Mouse (Mus musculus): ENCODE results near the gene Adora3. TPM values are rescaled to one million over a fixed set of nuclear protein-coding genes. Genes with fewer than 3 reads are reported as not detected.

The Adora3 gene
- polyA plus RNA-seq, 1 experiment from 2014 or later, result 0.33 TPM

GRCm38 (mm10) chr3:105891760-105892571, 21.3 kb downstream of the Adora3 start:
- no peaks in the 10 kb centered on the region for H3K36me3 ChIP-seq (ENCODE audit: control insufficient read depth, insufficient read depth, low read length)
- peak overlapping the region; percentile 23; the same call in 1 of the 2 replicates for H3K27ac ChIP-seq (ENCODE audit: low read length)
- no peak overlapping the region for H3K9ac ChIP-seq (replicated peaks; ENCODE audit: low read depth, low read length)
- peaks cover 22% of the 10 kb centered on the region for H3K4me1 ChIP-seq (ENCODE audit: control insufficient read depth, insufficient read depth, low read length)
- H3K9me3 ChIP-seq (ENCODE audit: control insufficient read depth, low read depth, low read length), result no peaks in the 10 kb centered on the region
- H3K4me3 ChIP-seq (ENCODE audit: low read depth, low read length), result no peak overlapping the region
- no peaks in the 10 kb centered on the region for H3K27me3 ChIP-seq (ENCODE audit: control insufficient read depth, insufficient read depth, low read length)
- no peak for ATAC-seq (ENCODE audit: insufficient number of reproducible peaks, insufficient read depth, low FRiP score, low read depth)
- 75% methylated on average over 10 of the region's 10 CpGs for WGBS
- no peak overlapping the region for H3K4me2 ChIP-seq (replicated peaks; ENCODE audit: low read depth, low read length)

- Histone ChIP-seq H3K4me1 (ENCODE audit: control insufficient read depth, insufficient read depth, low read length) (peaks cover 22% of the 10 kb centered on the region), H3K4me3 (ENCODE audit: low read depth, low read length) (no peak overlapping the region), H3K27me3 (ENCODE audit: control insufficient read depth, insufficient read depth, low read length) (no peaks in the 10 kb centered on the region), H3K4me2 (replicated peaks; ENCODE audit: low read depth, low read length) (no peak overlapping the region), H3K36me3 (ENCODE audit: control insufficient read depth, insufficient read depth, low read length) (no peaks in the 10 kb centered on the region), H3K27ac (ENCODE audit: low read length) (no peak overlapping the region), H3K9ac (replicated peaks; ENCODE audit: low read depth, low read length) (no peak overlapping the region), H3K9me3 (ENCODE audit: control insufficient read depth, low read depth, low read length) (no peaks in the 10 kb centered on the region)
- ATAC-seq (ENCODE audit: insufficient number of reproducible peaks, insufficient read depth, low FRiP score, low read depth), result no peak
- 83% methylated on average over 19 of the region's 19 CpGs for WGBS
Measured at GRCm38 (mm10) chr3:105892572-105893495, 22.2 kb downstream of the Adora3 start.

GRCm38 (mm10) chr3:105893941-105894391, 23.3 kb downstream of the Adora3 start:
- no peaks in the 10 kb centered on the region for H3K27me3 ChIP-seq (ENCODE audit: control insufficient read depth, insufficient read depth, low read length)
- H3K4me3 ChIP-seq (ENCODE audit: low read depth, low read length), result no peak overlapping the region
- no peaks in the 10 kb centered on the region for H3K36me3 ChIP-seq (ENCODE audit: control insufficient read depth, insufficient read depth, low read length)
- no peaks in the 10 kb centered on the region for H3K9me3 ChIP-seq (ENCODE audit: control insufficient read depth, low read depth, low read length)
- no peak for ATAC-seq (ENCODE audit: insufficient number of reproducible peaks, insufficient read depth, low FRiP score, low read depth)
- H3K4me2 ChIP-seq (replicated peaks; ENCODE audit: low read depth, low read length), result no peak overlapping the region
- H3K4me1 ChIP-seq (ENCODE audit: control insufficient read depth, insufficient read depth, low read length), result peaks cover 22% of the 10 kb centered on the region
- no peak overlapping the region for H3K9ac ChIP-seq (replicated peaks; ENCODE audit: low read depth, low read length)
- WGBS, result 43% methylated on average over 6 of the region's 6 CpGs
- H3K27ac ChIP-seq (ENCODE audit: low read length), result peak overlapping the region; percentile 21; the same call in 1 of the 2 replicates

- Histone ChIP-seq H3K4me1 (ENCODE audit: control insufficient read depth, insufficient read depth, low read length) (peaks cover 22% of the 10 kb centered on the region), H3K4me3 (ENCODE audit: low read depth, low read length) (no peak overlapping the region), H3K27me3 (ENCODE audit: control insufficient read depth, insufficient read depth, low read length) (no peaks in the 10 kb centered on the region), H3K4me2 (replicated peaks; ENCODE audit: low read depth, low read length) (no peak overlapping the region), H3K9ac (replicated peaks; ENCODE audit: low read depth, low read length) (no peak overlapping the region), H3K27ac (ENCODE audit: low read length) (peak overlapping the region; percentile 17; the same call in 1 of the 2 replicates), H3K36me3 (ENCODE audit: control insufficient read depth, insufficient read depth, low read length) (no peaks in the 10 kb centered on the region), H3K9me3 (ENCODE audit: control insufficient read depth, low read depth, low read length) (no peaks in the 10 kb centered on the region)
- peak; percentile 85 for ATAC-seq (ENCODE audit: insufficient number of reproducible peaks, insufficient read depth, low FRiP score, low read depth)
- 67% methylated on average over 23 of the region's 23 CpGs for WGBS
Measured at GRCm38 (mm10) chr3:105894601-105895592, 24.2 kb downstream of the Adora3 start.

- H3K4me1 ChIP-seq (ENCODE audit: control insufficient read depth, insufficient read depth, low read length), result peaks cover 20% of the 10 kb centered on the region
- no peaks in the 10 kb centered on the region for H3K9me3 ChIP-seq (ENCODE audit: control insufficient read depth, low read depth, low read length)
- no peaks in the 10 kb centered on the region for H3K36me3 ChIP-seq (ENCODE audit: control insufficient read depth, insufficient read depth, low read length)
- H3K27me3 ChIP-seq (ENCODE audit: control insufficient read depth, insufficient read depth, low read length), result no peaks in the 10 kb centered on the region
- ATAC-seq (ENCODE audit: insufficient number of reproducible peaks, insufficient read depth, low FRiP score, low read depth), result no peak
- no peak overlapping the region for H3K4me2 ChIP-seq (replicated peaks; ENCODE audit: low read depth, low read length)
- H3K27ac ChIP-seq (ENCODE audit: low read length), result no peak overlapping the region
- H3K4me3 ChIP-seq (ENCODE audit: low read depth, low read length), result no peak overlapping the region
- WGBS, result 90% methylated on average over 3 of the region's 3 CpGs
- H3K9ac ChIP-seq (replicated peaks; ENCODE audit: low read depth, low read length), result no peak overlapping the region
Measured at GRCm38 (mm10) chr3:105896811-105897210, 26.2 kb downstream of the Adora3 start.

- no peaks in the 10 kb centered on the region for H3K27me3 ChIP-seq (ENCODE audit: control insufficient read depth, insufficient read depth, low read length)
- WGBS, result 75% methylated on average over 2 of the region's 2 CpGs
- H3K27ac ChIP-seq (ENCODE audit: low read length), result no peak overlapping the region
- no peak for ATAC-seq (ENCODE audit: insufficient number of reproducible peaks, insufficient read depth, low FRiP score, low read depth)
- no peak overlapping the region for H3K9ac ChIP-seq (replicated peaks; ENCODE audit: low read depth, low read length)
- H3K9me3 ChIP-seq (ENCODE audit: control insufficient read depth, low read depth, low read length), result no peaks in the 10 kb centered on the region
- H3K4me2 ChIP-seq (replicated peaks; ENCODE audit: low read depth, low read length), result no peak overlapping the region
- peaks cover 17% of the 10 kb centered on the region for H3K4me1 ChIP-seq (ENCODE audit: control insufficient read depth, insufficient read depth, low read length)
- H3K36me3 ChIP-seq (ENCODE audit: control insufficient read depth, insufficient read depth, low read length), result no peaks in the 10 kb centered on the region
- H3K4me3 ChIP-seq (ENCODE audit: low read depth, low read length), result no peak overlapping the region
Measured at GRCm38 (mm10) chr3:105898325-105898724, 27.7 kb downstream of the Adora3 start.

GRCm38 (mm10) chr3:105898861-105899260, 28.2 kb downstream of the Adora3 start:
- H3K9me3 ChIP-seq (ENCODE audit: control insufficient read depth, low read depth, low read length), result no peaks in the 10 kb centered on the region
- H3K9ac ChIP-seq (replicated peaks; ENCODE audit: low read depth, low read length), result no peak overlapping the region
- no peak overlapping the region for H3K4me3 ChIP-seq (ENCODE audit: low read depth, low read length)
- WGBS, result 89% methylated on average over 11 of the region's 11 CpGs
- ATAC-seq (ENCODE audit: insufficient number of reproducible peaks, insufficient read depth, low FRiP score, low read depth), result no peak
- no peaks in the 10 kb centered on the region for H3K27me3 ChIP-seq (ENCODE audit: control insufficient read depth, insufficient read depth, low read length)
- H3K4me2 ChIP-seq (replicated peaks; ENCODE audit: low read depth, low read length), result no peak overlapping the region
- H3K36me3 ChIP-seq (ENCODE audit: control insufficient read depth, insufficient read depth, low read length), result no peaks in the 10 kb centered on the region
- no peak overlapping the region for H3K27ac ChIP-seq (ENCODE audit: low read length)
- peaks cover 14% of the 10 kb centered on the region for H3K4me1 ChIP-seq (ENCODE audit: control insufficient read depth, insufficient read depth, low read length)
